Mouse (Mus musculus) erythroblast, embryonic 14.5 days (primary cell): Measurements from ENCODE around the gene Pard3b.

Experiments
- GATA1 ChIP-seq: IDR thresholded peaks from 2 replicates; pipeline ENCODE4 v1.6.1; 2012; ENCODE audit warnings: low read length, inconsistent platforms, mixed read lengths
- TAL1 ChIP-seq: IDR thresholded peaks from 3 replicates; pipeline ENCODE4 v1.6.1; 2012; ENCODE audit warnings: low read length, inconsistent platforms, mixed read lengths

GRCm38 (mm10) chr1:62076171-62076570 is 437.5 kb downstream of the Pard3b start:
- TF ChIP-seq TAL1: no peak
- TF ChIP-seq GATA1: no peak
